ENCODE assay signal across 11 mouse cellular contexts in the genomic region with DNA sequence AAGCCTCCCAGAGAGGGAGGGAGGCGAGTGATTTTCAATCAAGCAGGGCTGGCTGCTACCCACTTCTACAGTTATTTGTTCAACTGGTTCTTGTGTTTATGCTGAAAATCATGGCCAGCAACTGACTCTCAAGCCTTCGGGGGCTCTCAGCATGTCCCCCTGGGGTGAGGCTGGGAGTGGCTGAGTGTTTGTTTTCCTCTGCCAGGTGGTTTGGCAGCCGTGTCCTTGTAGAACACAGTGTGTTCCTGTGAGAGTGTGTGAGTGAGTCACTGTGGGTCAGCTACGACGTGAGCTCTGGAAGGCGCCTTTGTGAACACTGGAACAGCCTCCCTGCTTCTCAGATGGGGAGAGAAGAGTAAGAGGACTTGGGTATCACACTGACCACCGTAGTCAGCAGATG. TPM values are rescaled to one million over a fixed set of nuclear protein-coding genes. Genes with fewer than 3 reads are reported as not detected.
DNase-seq lines count a peak whose midpoint lies in the region; ATAC-seq lines count a peak whose summit lies in the region.
"Had no signal": no experiment of that assay in that cellular context is flagged by ENCODE, and none has a peak within 500 bp of the region (broad histone marks: within the 10 kb centered on the region; RNA-seq: fewer than 3 reads in every experiment).

No protein-coding gene starts in this region.

- H3K27me3 ChIP-seq in kidney, embryonic 15.5 days: no peaks in the 10 kb centered on the region
- no peaks in the 10 kb centered on the region for H3K27me3 ChIP-seq in hindbrain, embryonic 12.5 days
- H3K27me3 ChIP-seq: embryonic facial prominence, embryonic 15.5 days; limb, embryonic 13.5 days had no signal

- ATAC-seq in kidney, embryonic 15.5 days (replicated peaks; ENCODE audit: low FRiP score): no peak
- ATAC-seq in hindbrain, embryonic 12.5 days (ENCODE audit: low FRiP score): no peak
- ATAC-seq in activated CD4-positive, CD25-positive, alpha-beta regulatory T cell, adult 4 months: no peak

- H3K4me2 ChIP-seq in kidney, embryonic 15.5 days: no peak overlapping the region
- H3K4me2 ChIP-seq in hindbrain, embryonic 12.5 days (replicated peaks): no peak overlapping the region
- H3K4me2 ChIP-seq: embryonic facial prominence, embryonic 15.5 days; limb, embryonic 13.5 days had no signal

- 74% methylated on average over 7 of the region's 7 CpGs for WGBS in kidney, embryonic 15.5 days
- 60% methylated on average over 7 of the region's 7 CpGs for WGBS in hindbrain, embryonic 12.5 days

- H3K4me3 ChIP-seq in kidney, embryonic 15.5 days (replicated peaks): no peak overlapping the region
- no peak overlapping the region for H3K4me3 ChIP-seq in hindbrain, embryonic 12.5 days
- H3K4me3 ChIP-seq: embryonic facial prominence, embryonic 15.5 days; hindbrain, embryonic 10.5 days; limb, embryonic 13.5 days had no signal

- H3K9me3 ChIP-seq in kidney, embryonic 15.5 days (replicated peaks): no peaks in the 10 kb centered on the region
- no peaks in the 10 kb centered on the region for H3K9me3 ChIP-seq in hindbrain, embryonic 12.5 days (replicated peaks)
- H3K9me3 ChIP-seq: embryonic facial prominence, embryonic 15.5 days; hindbrain, embryonic 10.5 days; limb, embryonic 13.5 days had no signal

- no peaks in the 10 kb centered on the region for H3K36me3 ChIP-seq in kidney, embryonic 15.5 days
- no peaks in the 10 kb centered on the region for H3K36me3 ChIP-seq in hindbrain, embryonic 12.5 days
- H3K36me3 ChIP-seq: embryonic facial prominence, embryonic 15.5 days; hindbrain, embryonic 10.5 days; limb, embryonic 13.5 days had no signal

- DNase-seq in ovary, postnatal 36 days (ENCODE audit: low spot score): peak; percentile 27
- no peak for DNase-seq in ovary, postnatal 10 days (ENCODE audit: low spot score)
- DNase-seq in fibroblast of lung, adult 2 months (ENCODE audit: low read depth): peak; percentile 91
- peak; percentile 68 for DNase-seq in testis, postnatal 14 days (ENCODE audit: low spot score)

- H3K9ac ChIP-seq in kidney, embryonic 15.5 days: no peak overlapping the region
- H3K9ac ChIP-seq in hindbrain, embryonic 12.5 days: no peak overlapping the region
- H3K9ac ChIP-seq: embryonic facial prominence, embryonic 15.5 days; limb, embryonic 13.5 days had no signal

- peak overlapping the region; percentile 75 for H3K27ac ChIP-seq in kidney, embryonic 15.5 days
- H3K27ac ChIP-seq in hindbrain, embryonic 12.5 days: no peak overlapping the region
- H3K27ac ChIP-seq: embryonic facial prominence, embryonic 15.5 days; hindbrain, embryonic 10.5 days; limb, embryonic 13.5 days had no signal

- peaks cover 21% of the 10 kb centered on the region for H3K4me1 ChIP-seq in kidney, embryonic 15.5 days
- H3K4me1 ChIP-seq in hindbrain, embryonic 12.5 days: no peaks in the 10 kb centered on the region

RNA-seq across cellular contexts. Expression of a gene that starts 35.1 kb away (rescaled TPM):
- polyA plus RNA-seq in kidney, embryonic 15.5 days (2015; fragmentation: Nextera tagmentation; extraction: Ambion mirVana): not detected in 2 replicates
- polyA plus RNA-seq in hindbrain, embryonic 12.5 days (2016; fragmentation: Nextera tagmentation; extraction: Ambion mirVana): not detected in 2 replicates
- polyA plus RNA-seq in activated CD4-positive, CD25-positive, alpha-beta regulatory T cell, adult 4 months (2017; shearing (Covaris generic)): not detected
- polyA plus RNA-seq: embryonic facial prominence, embryonic 15.5 days; hindbrain, embryonic 10.5 days; limb, embryonic 13.5 days; midbrain, embryonic 16.5 days had no signal
